Mouse (Mus musculus) liver, embryonic 13.5 days (tissue): Measurements from ENCODE around the gene Gm36210. TPM values are rescaled to one million over a fixed set of nuclear protein-coding genes. Genes with fewer than 3 reads are reported as not detected.
A peak's percentile ranks its signal among the peaks of the same experiment; 100 is the strongest.

Experiments used
- ATAC-seq: fragments of 200-750 bp; cut with Nextera tagmentation; 2 replicates; pipeline ENCODE4 v1.8.0; 2017; ENCODE audit warnings: low read depth, mild to moderate bottlenecking, moderate number of reproducible peaks, moderate library complexity
- DNase-seq: peaks from one replicate; pipeline ENCODE4 v3.0.0; 2022
- H3K27ac ChIP-seq: fragments of 300-500 bp; sonication (generic); 2 replicates; pipeline ENCODE4 v1.5.1; 2015; ENCODE audit warnings: moderate library complexity, mild to moderate bottlenecking, inconsistent platforms
- H3K27me3 ChIP-seq: fragments of 300-500 bp; sonication (generic); 2 replicates; pipeline ENCODE4 v1.6.1; 2015; ENCODE audit warnings: mild to moderate bottlenecking, inconsistent platforms
- H3K36me3 ChIP-seq: fragments of 300-500 bp; sonication (generic); 2 replicates; pipeline ENCODE4 v1.6.1; 2015; ENCODE audit warnings: mild to moderate bottlenecking, inconsistent platforms
- H3K4me1 ChIP-seq: fragments of 300-500 bp; sonication (generic); replicated peaks from 2 replicates; pipeline ENCODE4 v1.6.1; 2015; ENCODE audit warnings: inconsistent platforms
- H3K4me2 ChIP-seq: fragments of 300-500 bp; sonication (generic); 2 replicates; pipeline ENCODE4 v1.6.1; 2015; ENCODE audit warnings: inconsistent platforms, mild to moderate bottlenecking, moderate library complexity
- H3K4me3 ChIP-seq: fragments of 300-500 bp; sonication (generic); replicated peaks from 2 replicates; pipeline ENCODE4 v1.5.1; 2015; ENCODE audit warnings: mild to moderate bottlenecking, inconsistent platforms
- H3K9ac ChIP-seq: fragments of 300-500 bp; sonication (generic); 2 replicates; pipeline ENCODE4 v1.6.1; 2015; ENCODE audit warnings: mild to moderate bottlenecking, inconsistent platforms
- H3K9me3 ChIP-seq: fragments of 300-500 bp; sonication (generic); replicated peaks from 2 replicates; pipeline ENCODE4 v1.6.1; 2016; ENCODE audit warnings: inconsistent platforms
- WGBS: fragments of 180-500 bp; shearing (Covaris S2); methylation state at CpG from one replicate; pipeline ENCODE4 v1.1.7; 2015; ENCODE audit not compliant: insufficient replicate concordance; 5-methylcytosine and 5-hydroxymethylcytosine counted together
- polyA plus RNA-seq: library from polyadenylated mRNA; unstranded; fragments of >200 nt; fragmentation: Nextera tagmentation; extraction: Ambion mirVana; gene quantifications from 2 replicates; pipeline ENCODE4 v1.2.1, GENCODE M21; 2015

Gm36210 gene
- polyA plus RNA-seq, 1 experiment from 2014 or later = 0.07 TPM

GRCm38 (mm10) chr7:4936832-4937231 lies 30.5 kb upstream of the Gm36210 start:
- WGBS = 59% methylated on average over 10 of the region's 10 CpGs
- H3K27me3 ChIP-seq = no peaks in the 10 kb centered on the region
- no peak overlapping the region for H3K27ac ChIP-seq
- ATAC-seq (no peak), DNase-seq (no peak)
- no peak overlapping the region for H3K9ac ChIP-seq
- H3K4me1 ChIP-seq = no peaks in the 10 kb centered on the region
- H3K9me3 ChIP-seq = 0 out of 2 replicates have a peak, but pooled peaks cover 5% of the 10 kb centered on the region
- no peak overlapping the region for H3K4me2 ChIP-seq
- no peaks in the 10 kb centered on the region for H3K36me3 ChIP-seq
- no peak overlapping the region for H3K4me3 ChIP-seq

DNA sequence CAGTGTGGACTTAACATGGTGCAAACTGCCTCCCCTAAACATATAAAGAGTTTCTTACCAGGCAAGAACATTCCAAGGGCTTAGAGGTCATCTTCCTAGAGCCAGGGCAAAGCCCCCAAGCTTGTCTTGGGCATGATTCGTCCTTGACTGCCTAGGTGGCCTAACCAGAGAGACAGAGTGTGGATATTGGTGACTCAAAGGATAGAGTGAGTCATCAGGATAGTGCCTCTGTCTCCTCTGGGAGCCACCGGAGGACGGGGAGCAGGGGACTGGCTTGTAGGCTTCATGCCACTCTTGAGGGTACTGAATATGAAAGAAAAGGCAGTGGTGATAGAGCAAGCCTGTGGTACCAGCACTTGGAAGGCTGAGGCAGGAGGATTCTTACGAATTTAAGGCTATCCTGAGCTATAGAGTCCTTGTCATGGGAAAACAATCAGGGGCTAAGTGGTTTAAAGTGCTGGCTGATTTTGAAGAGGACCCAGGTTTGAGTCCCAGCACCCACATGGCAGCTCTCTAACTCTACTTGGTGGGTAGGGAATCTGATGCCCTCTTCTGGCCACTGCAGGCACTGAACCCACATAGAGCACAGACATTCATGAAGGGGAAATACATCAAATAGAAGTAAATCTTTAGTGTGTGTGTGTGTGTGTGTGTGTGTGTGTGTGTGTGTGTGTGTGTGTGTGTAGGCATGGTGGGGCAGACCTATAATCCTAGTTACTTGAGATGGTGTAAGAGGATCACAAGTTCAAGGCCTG lies 28.0 kb upstream of the Gm36210 start:
- ATAC-seq (no peak), DNase-seq (no peak)
- no peak overlapping the region for H3K9ac ChIP-seq
- no peaks in the 10 kb centered on the region for H3K27me3 ChIP-seq
- H3K36me3 ChIP-seq = no peaks in the 10 kb centered on the region
- no peaks in the 10 kb centered on the region for H3K4me1 ChIP-seq
- no peak overlapping the region for H3K27ac ChIP-seq
- H3K4me2 ChIP-seq = no peak overlapping the region
- H3K9me3 ChIP-seq = 0 out of 2 replicates have a peak, but pooled peaks cover 5% of the 10 kb centered on the region
- WGBS = 63% methylated on average over 4 of the region's 4 CpGs
- no peak overlapping the region for H3K4me3 ChIP-seq

DNA sequence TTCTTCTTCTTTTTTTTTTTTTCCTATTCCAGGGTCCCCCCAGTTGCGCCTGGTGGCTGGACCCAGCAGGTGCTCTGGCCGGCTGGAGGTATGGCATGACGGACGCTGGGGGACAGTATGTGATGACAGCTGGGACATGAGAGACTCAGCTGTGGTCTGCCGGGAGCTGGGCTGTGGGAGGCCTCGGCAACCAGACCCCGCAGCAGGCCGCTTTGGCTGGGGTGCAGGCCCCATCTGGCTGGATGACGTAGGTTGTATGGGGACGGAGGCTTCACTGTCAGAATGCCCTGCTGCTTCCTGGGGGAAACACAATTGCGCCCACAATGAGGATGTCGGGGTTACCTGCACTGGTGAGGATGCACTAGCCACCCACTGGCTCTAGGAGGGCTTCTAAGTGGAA lies 26.8 kb upstream of the Gm36210 start:
- WGBS = 70% methylated on average over 12 of the region's 12 CpGs
- no peaks in the 10 kb centered on the region for H3K36me3 ChIP-seq

GRCm38 (mm10) chr7:4928323-4928722 lies 22.0 kb upstream of the Gm36210 start:
- WGBS = 75% methylated on average over 17 of the region's 17 CpGs
- ATAC-seq (no peak), DNase-seq (no peak)
- no peak overlapping the region for H3K4me3 ChIP-seq
- H3K4me2 ChIP-seq = no peak overlapping the region
- H3K27ac ChIP-seq = no peak overlapping the region
- H3K9ac ChIP-seq = no peak overlapping the region
- H3K36me3 ChIP-seq = no peaks in the 10 kb centered on the region
- peaks cover 46% of the 10 kb centered on the region for H3K27me3 ChIP-seq
- peaks cover 12% of the 10 kb centered on the region for H3K4me1 ChIP-seq
- H3K9me3 ChIP-seq = no peaks in the 10 kb centered on the region

More for the DNA sequence above, 26.8 kb upstream of the Gm36210 start:
- no peak overlapping the region for H3K9ac ChIP-seq
- H3K27me3 ChIP-seq = no peaks in the 10 kb centered on the region
- no peak overlapping the region for H3K4me2 ChIP-seq
- H3K9me3 ChIP-seq = 0 out of 2 replicates have a peak, but pooled peaks cover 5% of the 10 kb centered on the region
- ATAC-seq (no peak), DNase-seq (no peak)
- no peak overlapping the region for H3K27ac ChIP-seq
- no peaks in the 10 kb centered on the region for H3K4me1 ChIP-seq
- H3K4me3 ChIP-seq = no peak overlapping the region

DNA sequence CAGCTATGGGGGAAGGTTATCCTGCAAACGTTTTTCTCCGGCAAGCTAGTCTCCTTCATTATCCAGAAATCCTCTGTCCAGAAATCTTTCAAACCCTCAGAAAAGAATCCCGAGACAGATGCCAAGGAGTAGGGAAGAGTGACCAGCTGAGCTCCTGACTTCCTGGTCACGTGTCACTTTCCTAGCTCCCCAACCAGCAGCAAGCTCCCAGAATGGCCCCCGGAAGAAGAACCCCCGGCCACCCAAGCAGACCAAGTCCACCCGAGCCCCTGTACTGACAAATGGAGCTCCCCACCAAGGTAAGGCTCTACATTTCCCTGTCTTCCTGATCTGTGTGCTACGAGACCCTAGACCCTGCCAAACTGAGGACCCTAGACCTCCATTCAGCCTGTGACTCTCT lies 21.4 kb upstream of the Gm36210 start:
- WGBS = 48% methylated on average over 8 of the region's 8 CpGs
- Histone ChIP-seq H3K4me2 (no peak overlapping the region), H3K4me1 (peaks cover 18% of the 10 kb centered on the region), H3K4me3 (no peak overlapping the region), H3K27me3 (peaks cover 53% of the 10 kb centered on the region), H3K36me3 (no peaks in the 10 kb centered on the region), H3K9me3 (no peaks in the 10 kb centered on the region), H3K9ac (no peak overlapping the region), H3K27ac (no peak overlapping the region)
- ATAC-seq = no peak
- no peak for DNase-seq

DNA sequence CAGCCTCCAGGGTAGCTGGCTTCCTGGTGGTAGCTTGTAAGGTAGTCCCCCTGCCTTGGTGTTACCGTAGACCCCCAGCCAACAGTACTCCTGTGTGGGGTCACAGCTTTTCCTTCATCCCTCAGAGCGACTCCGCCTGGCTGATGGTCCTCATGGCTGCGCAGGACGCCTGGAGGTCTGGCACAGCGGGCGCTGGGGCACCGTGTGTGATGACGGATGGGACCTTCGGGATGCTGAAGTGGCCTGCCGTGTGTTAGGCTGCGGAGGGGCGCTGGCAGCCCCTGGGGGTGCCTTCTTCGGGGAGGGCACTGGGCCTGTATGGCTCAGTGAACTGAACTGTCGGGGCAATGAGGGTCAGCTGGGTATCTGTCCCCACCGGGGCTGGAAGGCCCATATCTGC lies 20.5 kb upstream of the Gm36210 start:
- DNase-seq = no peak
- Histone ChIP-seq H3K27ac (no peak overlapping the region), H3K9me3 (no peaks in the 10 kb centered on the region), H3K4me3 (no peak overlapping the region), H3K27me3 (peaks cover 61% of the 10 kb centered on the region), H3K36me3 (no peaks in the 10 kb centered on the region), H3K4me1 (peaks cover 22% of the 10 kb centered on the region), H3K4me2 (no peak overlapping the region), H3K9ac (no peak overlapping the region)
- WGBS = 71% methylated on average over 16 of the region's 16 CpGs
- no peak for ATAC-seq

DNA sequence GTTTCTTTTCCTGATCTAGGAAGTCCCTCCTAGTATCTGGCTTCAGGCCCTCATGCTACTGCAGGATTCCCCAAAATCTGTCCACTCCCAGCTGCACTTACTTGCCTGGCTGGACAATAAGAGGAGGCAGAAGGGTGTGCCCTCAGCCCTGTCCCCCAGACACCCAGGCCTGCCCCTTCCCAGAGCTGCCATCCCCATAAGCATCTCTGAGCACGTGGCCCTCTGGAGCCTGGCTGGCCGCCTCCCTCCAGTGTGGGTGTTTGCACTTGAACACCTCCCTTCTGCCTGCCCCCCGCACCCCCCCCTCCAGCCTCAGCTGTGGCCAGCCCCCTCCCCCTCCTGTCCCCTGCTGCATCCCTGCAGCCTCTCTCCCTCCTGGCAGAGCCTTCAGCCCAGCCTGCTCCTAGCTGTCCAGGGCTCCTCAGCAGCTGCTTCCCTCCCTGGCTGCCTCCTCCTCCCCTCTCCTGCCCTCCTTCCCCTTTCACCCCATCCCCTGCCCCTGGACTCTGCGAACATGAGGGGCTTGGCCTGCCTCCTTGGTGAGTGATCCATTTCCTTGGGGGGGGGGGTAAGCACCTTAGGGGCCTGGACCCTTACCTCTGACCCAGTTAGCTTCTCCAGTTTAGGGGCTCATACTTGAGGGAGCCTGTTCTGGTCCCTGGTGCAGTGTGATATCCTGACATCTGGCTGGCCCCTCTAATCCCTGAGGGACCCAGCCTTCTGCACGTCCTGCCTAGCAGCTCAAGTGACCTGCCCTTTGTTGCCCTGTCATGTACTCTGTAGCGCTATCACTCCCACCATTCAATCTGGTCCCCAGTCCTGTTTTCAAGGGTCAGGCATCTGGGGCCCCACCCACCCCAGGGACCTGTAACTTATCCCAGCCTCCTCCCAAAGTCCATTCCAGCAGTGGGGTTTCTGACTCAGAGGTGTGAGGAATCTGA lies 19.4 kb upstream of the Gm36210 start, which contains the start of gene Ssc5d:
TSS of gene Ssc5d (plus strand) at position 345 of the 941 bp plus-strand sequence.
- Histone ChIP-seq H3K27ac (no peak within 1 kb of the TSS), H3K4me3 (no peak within 1 kb of the TSS), H3K36me3 (peaks cover 4% of the 10 kb centered on the region), H3K27me3 (peaks cover 65% of the 10 kb centered on the region), H3K9ac (no peak within 1 kb of the TSS), H3K9me3 (no peaks in the 10 kb centered on the region), H3K4me2 (no peak within 1 kb of the TSS), H3K4me1 (peaks cover 34% of the 10 kb centered on the region)
- no peak for DNase-seq
- ATAC-seq = no peak
- 30% methylated on average over 6 of the region's 6 CpGs for WGBS

- no peak for ATAC-seq
- WGBS = 24% methylated on average over 4 of the region's 4 CpGs
- Histone ChIP-seq H3K9me3 (no peaks in the 10 kb centered on the region), H3K27ac (no peak overlapping the region), H3K4me3 (no peak overlapping the region), H3K4me2 (no peak overlapping the region), H3K4me1 (peaks cover 37% of the 10 kb centered on the region), H3K36me3 (peaks cover 12% of the 10 kb centered on the region), H3K9ac (no peak overlapping the region), H3K27me3 (peaks cover 65% of the 10 kb centered on the region)
- no peak for DNase-seq
Measured at GRCm38 (mm10) chr7:4924891-4925301, 18.6 kb upstream of the Gm36210 start.

GRCm38 (mm10) chr7:4924483-4924882 lies 18.2 kb upstream of the Gm36210 start:
- Histone ChIP-seq H3K9me3 (no peaks in the 10 kb centered on the region), H3K4me2 (peak overlapping the region; percentile 50; the same call in 1 of the 2 replicates), H3K4me1 (peaks cover 37% of the 10 kb centered on the region), H3K36me3 (peaks cover 16% of the 10 kb centered on the region), H3K4me3 (no peak overlapping the region), H3K9ac (no peak overlapping the region), H3K27ac (no peak overlapping the region), H3K27me3 (peaks cover 65% of the 10 kb centered on the region)
- WGBS = 1% methylated on average over 4 of the region's 4 CpGs
- no peak for ATAC-seq
- no peak for DNase-seq

DNA sequence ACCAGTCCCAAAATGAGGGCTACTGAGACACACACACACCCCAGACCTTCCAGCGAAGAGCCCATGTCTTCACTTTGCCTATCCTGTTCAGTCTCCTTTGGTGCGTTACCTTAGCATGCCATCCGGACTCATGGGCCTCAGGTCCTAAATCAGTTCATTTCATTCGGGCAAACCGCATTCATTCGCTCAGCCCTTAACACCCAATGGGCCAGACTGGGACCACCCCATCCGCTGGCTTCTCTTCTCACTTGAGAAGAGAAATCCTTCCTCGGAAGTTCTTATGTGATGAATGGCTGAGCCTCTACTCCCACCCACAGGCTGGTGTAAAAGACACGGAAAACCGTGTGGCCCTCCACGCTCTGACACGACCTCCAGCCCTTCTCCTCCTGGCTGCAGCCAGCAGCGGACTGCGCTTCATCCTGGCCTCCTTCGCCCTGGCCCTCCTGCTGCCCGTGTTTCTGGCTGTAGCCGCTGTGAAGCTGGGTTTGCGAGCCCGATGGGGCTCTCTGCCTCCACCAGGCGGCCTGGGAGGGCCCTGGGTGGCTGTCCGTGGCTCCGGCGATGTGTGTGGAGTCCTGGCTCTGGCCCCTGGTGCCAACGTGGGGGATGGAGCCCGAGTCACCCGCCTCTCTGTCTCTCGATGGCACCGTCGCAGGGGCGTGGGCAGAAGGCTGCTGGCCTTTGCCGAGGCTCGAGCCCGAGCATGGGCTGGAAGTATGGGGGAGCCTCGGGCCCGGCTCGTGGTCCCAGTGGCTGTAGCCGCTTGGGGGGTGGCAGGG lies 17.5 kb upstream of the Gm36210 start:
- Histone ChIP-seq H3K4me2 (peak overlapping the region; percentile 50), H3K27me3 (peaks cover 65% of the 10 kb centered on the region), H3K36me3 (peaks cover 23% of the 10 kb centered on the region), H3K4me1 (peaks cover 37% of the 10 kb centered on the region), H3K27ac (no peak overlapping the region), H3K9ac (no peak overlapping the region), H3K4me3 (peak overlapping the region; percentile 18; the same call in 1 of the 2 replicates), H3K9me3 (no peaks in the 10 kb centered on the region)
- 9% methylated on average over 37 of the region's 37 CpGs for WGBS
- ATAC-seq = no peak
- DNase-seq = no peak
